Mouse (Mus musculus) olfactory bulb, adult 2 months (tissue): ENCODE data around the gene Arhgdia. TPM values are rescaled to one million over a fixed set of nuclear protein-coding genes. Genes with fewer than 3 reads are reported as not detected.
A peak's percentile ranks its signal among the peaks of the same experiment; 100 is the strongest.

Source experiments
- H3K27ac ChIP-seq: fragments of 200-500 bp; 2 replicates; pipeline ENCODE4 v1.5.1; 2012; ENCODE audit warnings: low read depth, low read length; ENCODE audit not compliant: insufficient read depth
- H3K4me1 ChIP-seq: fragments of 200-500 bp; 2 replicates; pipeline ENCODE4 v1.6.1; 2012; ENCODE audit warnings: low read length; ENCODE audit not compliant: control insufficient read depth, insufficient read depth
- H3K4me3 ChIP-seq: fragments of 200-500 bp; 2 replicates; pipeline ENCODE4 v1.5.1; 2012; ENCODE audit warnings: mild to moderate bottlenecking, low read depth, low read length, moderate library complexity; ENCODE audit not compliant: insufficient read depth
- CTCF ChIP-seq: fragments of 200-500 bp; IDR thresholded peaks from 2 replicates; pipeline ENCODE4 v1.5.1; 2012; ENCODE audit warnings: low read depth, mild to moderate bottlenecking, low read length, moderate library complexity; ENCODE audit not compliant: insufficient read depth
- POLR2A ChIP-seq: fragments of 200-500 bp; IDR thresholded peaks from 2 replicates; pipeline ENCODE4 v1.6.1; 2012; ENCODE audit warnings: mild to moderate bottlenecking, low read depth, low read length, moderate library complexity; ENCODE audit not compliant: insufficient read depth
- WGBS: fragments of 180-500 bp; shearing (Covaris S2); methylation state at CpG from one replicate; pipeline ENCODE4 v1.1.7; 2018; 5-methylcytosine and 5-hydroxymethylcytosine counted together
- polyA plus RNA-seq: library from polyadenylated mRNA; stranded (reverse); fragments of >200 nt; gene quantifications from 2 replicates; pipeline ENCODE4 v1.2.4, GENCODE M21; 2012; ENCODE audit warnings: low replicate concordance; ENCODE audit not compliant: missing spikeins, insufficient read depth, insufficient read length

Arhgdia gene
- polyA plus RNA-seq, 1 experiment = 143 TPM

DNA sequence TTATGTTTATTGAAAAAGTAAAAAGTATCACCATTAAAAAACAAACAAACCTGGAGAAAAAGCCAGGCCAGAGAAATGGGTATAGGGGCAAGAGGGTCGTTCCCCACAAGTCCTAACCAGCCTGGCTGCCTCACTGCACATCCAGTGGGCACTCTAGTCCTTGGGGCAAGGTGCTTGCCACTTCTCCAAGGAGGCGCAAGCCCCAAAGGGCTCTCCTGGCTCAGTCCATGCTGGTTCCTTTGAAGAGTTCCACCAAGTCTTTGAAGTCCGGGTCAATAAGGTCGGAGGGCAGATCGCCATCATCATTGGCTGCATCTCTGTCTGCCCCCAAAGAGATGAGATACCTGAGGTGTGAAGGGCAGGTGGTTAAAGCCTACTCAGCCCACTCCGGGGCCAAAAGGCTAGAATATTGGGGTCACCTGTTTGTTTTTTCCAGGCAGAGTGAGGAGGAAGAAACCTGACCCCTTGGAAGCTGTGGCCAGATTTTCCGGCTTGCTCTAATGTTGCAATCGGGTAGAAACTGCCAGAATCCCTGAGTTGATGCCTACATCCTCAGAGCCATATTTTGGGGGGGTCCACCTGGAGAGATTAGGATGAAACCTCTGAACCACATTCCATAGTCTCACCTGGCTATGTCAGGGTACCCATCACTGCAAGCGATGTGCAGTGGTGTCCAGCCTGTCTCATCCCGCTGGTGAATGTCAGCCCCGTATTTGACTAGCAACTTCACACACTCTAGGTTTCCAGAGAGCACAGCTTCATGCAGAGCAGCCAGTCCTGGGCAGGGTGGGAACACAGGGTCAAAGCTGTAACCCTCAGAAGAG lies 31.2 kb downstream of the Arhgdia start:
- peak overlapping the region; percentile 86 for H3K4me3 ChIP-seq
- H3K27ac ChIP-seq = peak overlapping the region; percentile 45; the same call in 1 of the 2 replicates
- WGBS = 71% methylated on average over 11 of the region's 11 CpGs
- H3K4me1 ChIP-seq = peaks cover 22% of the 10 kb centered on the region
- no peak for TF ChIP-seq CTCF
- TF ChIP-seq POLR2A = no peak

DNA sequence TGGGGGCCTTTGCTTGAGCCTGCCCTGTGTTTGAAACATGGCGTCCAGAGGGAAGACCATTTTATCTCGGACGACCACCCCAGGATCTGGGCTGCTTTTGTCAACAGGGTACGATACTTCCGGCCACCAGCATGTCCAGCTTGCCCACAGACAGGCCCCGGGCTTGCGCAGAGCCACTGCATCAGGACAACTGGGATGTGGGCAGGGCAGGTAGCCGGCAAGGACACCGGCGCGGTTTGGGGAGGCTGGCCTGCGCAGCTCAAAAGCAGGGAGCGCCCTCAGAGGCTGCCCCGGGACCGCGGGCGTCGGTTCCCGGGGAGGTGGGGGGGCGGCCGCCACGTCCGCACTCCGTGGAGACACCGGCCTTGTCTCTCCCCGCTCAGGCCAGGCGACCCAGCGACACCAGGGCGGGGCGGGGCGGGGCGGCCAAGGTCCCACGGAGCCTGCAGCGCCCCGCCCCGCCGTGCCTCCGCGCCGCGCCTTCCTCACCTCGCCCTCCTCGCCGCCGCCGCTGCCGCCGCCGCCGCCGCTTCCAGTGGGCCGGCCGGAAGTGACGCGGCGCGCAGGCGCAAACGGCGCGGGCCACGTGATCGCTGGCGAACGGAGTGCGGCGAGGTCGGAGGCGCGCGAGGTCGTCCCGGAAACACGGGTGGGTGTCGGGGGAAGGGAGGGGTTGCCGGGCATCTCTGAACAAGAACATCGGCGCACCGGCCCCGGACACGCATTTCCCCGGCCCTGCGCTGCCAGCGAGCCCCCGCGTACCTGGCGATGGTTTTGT lies 32.1 kb downstream of the Arhgdia start, which contains the start of gene Mcrip1:
TSS of gene Mcrip1 (minus strand) at position 560 of the 778 bp plus-strand sequence.
- peaks cover 22% of the 10 kb centered on the region for H3K4me1 ChIP-seq
- WGBS = under 1% methylated on average over 81 of the region's 87 CpGs
- TF ChIP-seq CTCF (no peak), POLR2A (peak; percentile 76)
- peak within 1 kb of the TSS; percentile 86 for H3K4me3 ChIP-seq
- peak within 1 kb of the TSS; percentile 45; the same call in 1 of the 2 replicates for H3K27ac ChIP-seq

DNA sequence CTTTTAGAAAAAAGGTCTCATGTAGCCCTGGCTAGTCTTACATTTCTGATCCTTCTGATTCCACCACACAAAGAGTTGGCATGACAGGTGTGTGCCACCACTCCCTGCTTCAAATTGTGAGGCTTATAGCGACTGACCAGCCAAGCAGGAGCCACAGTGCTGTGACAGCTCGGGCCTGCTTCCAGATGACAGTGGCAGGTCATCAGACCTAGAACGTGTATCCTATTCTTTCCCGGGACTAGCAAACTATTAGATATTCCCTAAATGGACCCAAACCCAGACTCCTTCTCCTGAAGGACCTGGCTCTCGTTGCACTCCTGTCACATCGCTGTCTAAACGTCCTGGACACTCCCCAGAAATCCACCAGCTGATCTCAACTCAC lies 32.6 kb downstream of the Arhgdia start:
- H3K4me1 ChIP-seq = peaks cover 22% of the 10 kb centered on the region
- TF ChIP-seq POLR2A (no peak), CTCF (no peak)
- H3K27ac ChIP-seq = no peak overlapping the region
- peak overlapping the region; percentile 86 for H3K4me3 ChIP-seq
- WGBS = 11% methylated on average over 7 of the region's 7 CpGs

DNA sequence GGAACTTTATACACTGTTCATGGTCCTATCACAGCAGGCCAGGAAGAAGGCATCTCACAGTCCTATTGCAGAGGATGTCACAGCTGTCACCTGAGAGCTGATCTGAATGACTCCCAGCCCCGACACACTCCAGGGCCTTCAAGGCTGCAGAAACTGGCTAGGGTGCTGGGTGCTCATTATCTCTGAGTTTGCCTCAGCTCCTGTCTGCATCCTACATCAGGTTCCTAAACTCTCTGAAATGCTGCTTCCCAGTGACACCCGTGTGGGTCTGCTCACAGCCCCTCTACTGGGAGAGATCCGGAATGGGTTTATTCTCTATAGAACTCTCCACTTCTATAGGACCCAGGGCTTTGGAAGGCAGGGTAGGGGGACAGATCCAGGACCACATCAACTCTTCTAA lies 33.2 kb downstream of the Arhgdia start:
- WGBS = 64% methylated on average over 3 of the region's 3 CpGs
- no peak overlapping the region for H3K27ac ChIP-seq

DNA sequence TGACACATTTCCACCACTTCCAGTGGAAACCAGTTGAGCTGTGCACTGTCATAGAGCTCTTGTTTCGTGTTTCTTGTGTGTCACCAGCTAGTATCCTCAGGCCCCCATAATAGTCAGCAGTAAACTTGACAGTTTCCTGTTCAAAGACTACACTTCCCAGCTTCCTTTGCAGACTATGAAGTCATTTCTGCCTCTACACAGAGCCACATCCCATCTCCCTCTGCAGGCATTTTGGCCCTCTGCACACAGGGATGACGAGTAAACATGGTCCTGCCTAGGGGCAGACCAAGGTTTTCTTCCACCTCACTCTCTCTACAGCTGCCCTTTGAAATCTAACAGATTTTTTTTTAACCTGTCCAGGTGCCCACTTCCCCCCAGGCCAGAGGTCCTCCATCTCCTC lies 34.0 kb downstream of the Arhgdia start:
- TF ChIP-seq POLR2A = no peak
- no peak for TF ChIP-seq CTCF
- Histone ChIP-seq H3K27ac (no peak overlapping the region), H3K4me1 (peaks cover 22% of the 10 kb centered on the region), H3K4me3 (no peak overlapping the region)
- 45% methylated on average over 2 of the region's 2 CpGs for WGBS

More for the DNA sequence above, 33.2 kb downstream of the Arhgdia start:
- peaks cover 22% of the 10 kb centered on the region for H3K4me1 ChIP-seq
- TF ChIP-seq POLR2A (no peak), CTCF (no peak)
- no peak overlapping the region for H3K4me3 ChIP-seq

DNA sequence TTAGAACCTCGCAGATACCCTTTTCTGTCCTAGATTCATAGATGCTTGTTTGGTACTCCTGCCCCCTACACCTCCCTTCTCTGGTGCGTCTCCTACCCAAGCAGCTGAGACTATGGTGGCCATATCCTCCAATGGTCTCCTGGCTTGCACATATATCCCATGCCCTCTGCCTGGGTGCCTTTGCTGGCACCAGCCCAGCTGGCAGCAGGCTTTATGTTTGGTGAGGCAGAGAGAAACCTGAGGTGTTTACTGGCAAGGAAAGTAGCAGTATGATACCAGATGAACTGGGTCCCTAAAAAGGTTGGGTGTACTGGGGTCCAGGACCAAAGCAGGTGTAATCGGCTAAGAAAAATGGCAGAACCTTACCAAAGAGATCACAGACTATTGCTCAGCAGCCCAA lies 35.5 kb downstream of the Arhgdia start:
- Histone ChIP-seq H3K4me1 (peaks cover 22% of the 10 kb centered on the region), H3K27ac (no peak overlapping the region), H3K4me3 (no peak overlapping the region)
- WGBS = 86% methylated on average over 3 of the region's 3 CpGs
- TF ChIP-seq CTCF (no peak), POLR2A (no peak)

DNA sequence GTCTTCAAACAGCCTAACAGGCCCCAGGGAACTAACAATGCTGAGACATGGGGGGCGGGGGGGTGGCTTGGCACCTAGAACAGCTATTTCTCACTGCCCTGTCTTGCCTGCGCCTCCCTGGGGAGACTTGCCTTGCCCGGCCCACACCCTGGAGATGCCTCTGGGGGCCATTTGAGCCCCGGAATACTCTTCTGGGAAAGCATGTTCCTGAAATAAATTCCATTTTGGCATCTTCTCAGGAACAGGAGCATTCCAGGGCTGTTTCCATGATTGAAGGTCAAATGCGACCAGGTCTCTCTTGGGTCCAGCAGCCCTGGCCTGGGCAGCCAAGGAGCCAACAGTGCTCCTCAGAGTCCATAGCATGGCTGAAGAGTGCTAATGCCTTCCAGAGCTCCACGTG lies 39.0 kb downstream of the Arhgdia start:
- Histone ChIP-seq H3K27ac (no peak overlapping the region), H3K4me3 (no peak overlapping the region), H3K4me1 (peaks cover 16% of the 10 kb centered on the region)
- WGBS = 84% methylated on average over 6 of the region's 6 CpGs
- no peak for TF ChIP-seq CTCF

DNA sequence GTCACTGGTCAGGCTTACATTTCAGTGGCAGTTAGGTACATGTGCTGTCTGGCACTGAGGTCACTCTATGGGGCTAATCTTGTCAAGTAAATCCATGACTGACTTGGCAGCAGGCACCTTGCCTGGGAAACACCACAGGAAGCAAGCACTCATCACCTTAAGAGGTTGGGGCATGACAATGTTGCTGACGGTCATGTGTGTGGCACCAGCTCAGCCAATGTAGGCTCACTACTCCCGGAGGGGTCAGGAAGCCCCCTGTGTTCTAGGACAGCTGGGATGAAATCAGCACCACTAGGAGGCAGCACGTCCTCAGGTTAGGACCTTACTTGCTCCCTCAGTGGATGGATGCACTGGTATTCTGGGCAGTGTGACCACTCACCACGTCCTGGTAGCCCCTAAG lies 39.5 kb downstream of the Arhgdia start:
- WGBS = 35% methylated on average over 4 of the region's 4 CpGs
- no peak overlapping the region for H3K27ac ChIP-seq
- TF ChIP-seq POLR2A = no peak
- TF ChIP-seq CTCF = no peak
- H3K4me3 ChIP-seq = no peak overlapping the region
- peaks cover 16% of the 10 kb centered on the region for H3K4me1 ChIP-seq
